In the genomic region with DNA sequence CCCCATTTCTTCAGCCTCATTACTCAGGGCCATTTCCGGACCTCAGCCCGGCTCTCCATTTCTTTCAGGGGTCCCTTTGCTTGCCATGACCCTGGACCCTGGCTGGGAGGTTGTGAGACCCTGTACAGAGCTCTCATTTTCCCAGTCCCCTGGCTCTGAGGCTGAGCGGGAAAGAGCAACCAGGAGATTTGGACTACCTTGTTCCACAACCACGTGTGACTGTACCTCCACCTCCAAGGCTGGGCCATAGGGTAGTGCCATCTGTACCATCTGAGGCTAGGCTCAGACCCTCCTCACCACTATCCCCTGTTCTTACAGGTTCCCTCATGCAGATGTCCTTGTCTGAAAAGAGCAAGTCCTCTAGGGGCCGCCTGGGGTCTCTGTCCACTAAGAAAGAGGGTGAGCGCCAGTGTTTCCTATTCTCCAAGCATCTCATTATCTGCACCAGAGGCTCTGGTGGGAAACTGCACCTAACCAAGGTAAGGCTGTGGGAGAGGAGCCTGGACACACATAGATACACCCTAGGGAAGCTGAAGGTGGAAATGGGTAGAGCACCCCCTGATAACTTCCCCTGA, we compare ENCODE assay signal across 16 mouse cellular contexts.
"Had no signal": no experiment of that assay in that cellular context is flagged by ENCODE, and none has a peak within 500 bp of the region (broad histone marks: within the 10 kb centered on the region; RNA-seq: fewer than 3 reads in every experiment).

No protein-coding gene starts in this region.

- DNase-seq: kidney, adult 2 months; kidney, postnatal 25 days; layer of hippocampus, adult 9-11 months; layer of hippocampus, postnatal 36 days; lung, postnatal 4 days; midbrain, embryonic 14.5 days; right cerebral cortex, adult 18-20 months; right cerebral cortex, postnatal 25 days; thymus, adult 2 months; thymus, postnatal 36 days had no signal

- H3K4me1 ChIP-seq: limb, embryonic 15.5 days; liver, embryonic 12.5 days had no signal

- H3K36me3 ChIP-seq: limb, embryonic 15.5 days; liver, embryonic 12.5 days; midbrain, embryonic 10.5 days; neural tube, embryonic 15.5 days had no signal

- H3K4me3 ChIP-seq: limb, embryonic 15.5 days; liver, embryonic 12.5 days; midbrain, embryonic 10.5 days; myocyte; neural tube, embryonic 15.5 days had no signal

- ATAC-seq: inflammation-experienced regulatory T-cells, adult 6 months; liver, embryonic 12.5 days had no signal

- H3K27ac ChIP-seq: limb, embryonic 15.5 days; liver, embryonic 12.5 days; midbrain, embryonic 10.5 days; neural tube, embryonic 15.5 days had no signal

- H3K9me3 ChIP-seq: limb, embryonic 15.5 days; liver, embryonic 12.5 days; midbrain, embryonic 10.5 days; neural tube, embryonic 15.5 days had no signal

- H3K4me2 ChIP-seq: limb, embryonic 15.5 days; liver, embryonic 12.5 days; neural tube, embryonic 15.5 days had no signal

- H3K9ac ChIP-seq: limb, embryonic 15.5 days; liver, embryonic 12.5 days; neural tube, embryonic 15.5 days had no signal
